Mouse (Mus musculus): ENCODE measurements around the gene Kcnip2.

Gene Kcnip2

GRCm38 (mm10) chr19:45815831-45816405 lies at the start of gene Kcnip2:
Kcnip2 (minus strand) TSS chr19:45816061.
- DNase-seq (ENCODE audit: low spot score in 2 of 2) = peak in 1 of 2 experiments; percentile 53

GRCm38 (mm10) chr19:45855284-45855920 lies 39.5 kb upstream of the Kcnip2 start:
- DNase-seq (ENCODE audit: low spot score in 2 of 2) = no peak

GRCm38 (mm10) chr19:45854521-45854920 lies 38.7 kb upstream of the Kcnip2 start:
- DNase-seq (ENCODE audit: low spot score in 2 of 2) = no peak

GRCm38 (mm10) chr19:45847733-45848093 lies 31.9 kb upstream of the Kcnip2 start:
- no peak for DNase-seq (ENCODE audit: low spot score in 2 of 2)

DNA sequence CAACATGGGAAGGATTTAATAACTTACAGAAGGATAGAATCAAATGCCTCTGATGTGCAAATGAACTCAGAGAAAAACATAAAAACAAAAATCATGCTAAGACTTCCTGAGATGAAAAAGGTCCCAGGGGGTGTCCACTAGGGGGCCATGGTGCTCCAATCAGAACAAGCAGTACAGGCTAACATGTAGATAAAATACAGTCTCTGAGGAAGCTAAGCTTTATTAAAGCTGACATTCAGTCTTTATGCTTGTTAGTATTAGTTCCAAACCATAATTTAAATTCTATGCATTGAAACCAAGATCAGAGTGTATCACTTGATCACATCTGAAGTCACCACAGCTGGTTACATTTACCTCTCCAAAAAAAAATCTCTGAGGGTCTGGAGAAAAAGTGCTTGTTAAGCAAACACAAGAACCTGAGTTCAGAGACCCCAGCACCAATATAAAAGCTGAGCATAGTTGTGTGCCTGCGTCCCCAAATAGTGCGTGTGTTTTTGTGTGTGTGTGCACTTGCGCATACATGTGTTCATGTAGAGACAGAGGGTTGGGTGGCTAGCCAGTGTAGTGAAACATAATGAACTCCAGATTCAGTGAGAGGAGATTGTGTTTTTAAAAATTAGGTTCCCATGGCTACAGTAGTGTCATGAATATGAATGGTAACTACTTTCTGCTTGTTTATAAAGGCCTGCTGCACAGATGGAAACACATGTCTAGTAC lies 31.3 kb upstream of the Kcnip2 start:
- peak in 1 of 2 experiments; percentile 39 for DNase-seq (ENCODE audit: low spot score in 2 of 2)

DNA sequence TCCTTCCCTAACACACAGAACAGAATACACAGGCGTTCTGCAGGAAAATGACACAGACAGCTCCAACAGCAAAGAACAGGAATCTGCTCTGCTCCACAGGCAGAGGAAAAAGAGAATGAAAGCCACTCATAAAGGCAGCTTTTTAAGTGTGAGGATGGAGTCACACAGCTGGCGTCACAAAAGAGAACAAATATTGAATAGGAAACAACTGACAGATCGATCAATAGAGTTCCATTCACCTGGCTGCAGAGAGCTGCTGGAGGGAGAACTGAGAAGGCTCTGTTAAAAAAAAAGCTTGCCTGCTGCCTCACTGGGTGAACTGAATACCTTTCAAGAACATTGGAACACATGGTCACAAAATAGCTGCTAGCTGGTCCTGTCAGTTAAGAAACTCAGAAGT lies 28.3 kb upstream of the Kcnip2 start:
- no peak for DNase-seq (ENCODE audit: low spot score in 2 of 2)

DNA sequence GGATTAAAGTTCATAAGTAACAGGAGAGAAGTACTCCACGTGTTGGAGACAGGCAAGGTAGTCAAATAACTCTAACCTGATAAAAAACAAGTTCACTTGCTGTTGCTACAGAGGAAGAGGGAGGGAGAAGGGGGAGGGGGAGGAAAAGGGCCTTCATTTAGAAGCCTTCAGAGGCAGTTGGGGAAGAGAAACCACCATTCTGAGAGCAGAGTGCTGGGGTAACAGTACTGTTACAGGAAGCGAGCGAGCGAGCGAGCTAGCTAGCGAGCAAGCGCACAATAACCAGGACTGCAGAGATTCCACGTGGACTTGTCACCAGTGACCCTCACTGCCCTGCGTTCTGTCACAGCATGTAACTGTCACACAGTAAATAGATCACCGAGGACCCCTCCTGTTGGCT lies 27.6 kb upstream of the Kcnip2 start:
- no peak for DNase-seq (ENCODE audit: low spot score in 2 of 2)

DNA sequence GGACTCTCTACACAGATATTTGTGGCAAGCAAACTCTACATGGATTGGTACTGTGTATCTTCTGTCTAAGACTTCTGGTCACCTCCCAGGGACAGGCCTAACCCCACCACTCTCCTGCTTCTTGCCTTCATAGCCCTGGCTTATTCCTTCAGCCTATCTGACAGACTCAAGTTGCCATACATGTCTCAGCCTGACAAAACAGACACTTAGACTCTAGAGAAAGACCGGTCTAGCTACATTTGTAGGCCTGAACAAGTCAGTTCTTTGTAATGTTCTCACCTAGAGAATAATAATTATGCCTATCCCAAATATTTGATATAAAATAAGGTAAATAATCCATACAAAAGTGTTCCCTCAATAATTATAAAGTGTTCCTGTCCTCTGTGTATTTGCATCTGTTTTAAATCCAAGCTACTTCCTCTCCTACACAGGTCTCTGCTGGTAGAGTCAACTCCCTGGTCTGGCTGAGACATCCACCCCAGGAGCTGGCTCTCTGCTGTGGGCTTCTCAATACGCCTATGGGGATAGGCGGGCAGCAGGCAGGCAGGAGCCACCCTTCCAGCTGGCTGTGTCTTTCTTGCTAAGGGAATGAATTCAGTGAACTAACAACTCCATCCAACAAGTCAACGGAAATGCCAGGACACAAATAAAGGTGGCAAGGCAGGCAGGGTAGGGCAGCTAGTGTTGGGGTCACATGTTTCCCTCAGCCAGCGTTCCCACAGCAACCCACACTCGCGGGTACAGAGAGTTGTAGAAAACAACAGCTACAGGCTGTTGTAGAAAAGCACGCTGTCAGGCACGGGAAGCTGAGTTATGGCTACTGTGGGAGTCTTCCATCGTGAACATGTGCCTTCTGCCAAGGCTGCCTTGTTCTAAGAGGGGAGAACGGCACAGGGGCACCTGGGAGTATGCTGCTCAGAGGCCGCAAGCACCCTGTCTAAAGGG lies 21.5 kb upstream of the Kcnip2 start:
- DNase-seq (ENCODE audit: low spot score in 2 of 2) = no peak

DNA sequence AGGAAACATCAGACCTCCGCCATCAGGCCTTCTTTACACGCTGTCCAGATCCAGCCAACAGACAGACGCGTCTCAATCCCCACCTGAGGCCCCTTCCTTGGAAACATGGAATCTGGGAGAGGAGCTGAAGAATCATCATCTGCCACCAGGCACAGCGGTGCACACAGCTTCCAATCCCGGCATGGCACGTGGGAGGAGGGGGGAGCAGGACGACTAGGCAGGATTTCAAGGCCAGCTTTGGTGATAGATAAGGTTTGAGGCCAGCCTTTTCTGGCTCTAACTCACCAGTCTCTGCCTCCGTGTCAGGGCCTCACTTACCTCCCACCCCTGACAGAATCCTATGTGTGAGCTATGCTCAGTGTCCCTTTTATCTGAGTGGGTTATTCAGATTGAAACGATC lies 19.6 kb upstream of the Kcnip2 start:
- DNase-seq (ENCODE audit: low spot score in 2 of 2) = no peak

GRCm38 (mm10) chr19:45833665-45834064 lies 17.8 kb upstream of the Kcnip2 start:
- DNase-seq (ENCODE audit: low spot score in 2 of 2) = no peak

DNA sequence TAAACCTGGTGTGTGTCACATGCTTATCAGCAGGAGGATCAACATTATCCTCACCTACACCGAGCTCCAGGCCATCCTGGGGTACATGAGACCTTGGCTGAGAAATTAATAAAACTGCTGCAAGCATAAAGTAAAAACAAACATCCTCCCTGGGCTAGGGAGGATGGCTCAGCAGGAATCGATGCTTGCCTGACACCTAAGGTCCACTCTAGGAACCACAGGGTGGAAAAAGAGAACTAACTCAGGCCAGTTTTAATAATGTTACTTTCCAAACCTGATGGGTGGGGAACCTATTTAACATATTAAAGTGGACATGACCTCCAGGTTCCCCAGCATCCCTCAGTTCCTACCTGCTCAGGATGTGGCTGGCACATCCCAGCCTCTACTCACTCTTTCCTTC lies 14.8 kb upstream of the Kcnip2 start:
- no peak for DNase-seq (ENCODE audit: low spot score in 2 of 2)

- DNase-seq (ENCODE audit: low spot score in 2 of 2) = no peak
Observed at GRCm38 (mm10) chr19:45827736-45828135, 11.9 kb upstream of the Kcnip2 start.

- DNase-seq (ENCODE audit: low spot score in 2 of 2) = no peak
Observed at GRCm38 (mm10) chr19:45827125-45827524, 11.3 kb upstream of the Kcnip2 start.

DNA sequence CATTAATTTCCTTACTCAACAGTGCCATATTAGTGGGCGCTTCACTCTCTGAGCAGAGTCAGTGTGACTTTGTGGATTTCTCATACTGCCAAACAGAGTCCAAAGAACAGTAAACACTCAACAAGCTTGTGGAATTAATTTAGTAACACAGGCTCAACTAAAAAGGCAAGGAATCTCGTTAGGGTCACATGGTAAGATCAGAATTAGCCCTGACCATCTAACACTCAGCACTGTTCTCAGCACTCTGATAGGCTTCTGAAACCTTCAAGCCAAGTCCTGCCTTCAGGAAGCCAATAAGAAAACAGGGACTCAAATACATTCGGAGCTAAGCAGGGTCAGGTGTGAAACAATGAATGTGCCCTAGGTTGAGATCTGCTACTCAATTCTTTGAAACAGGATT lies 10.3 kb upstream of the Kcnip2 start:
- DNase-seq (ENCODE audit: low spot score in 2 of 2) = no peak

- DNase-seq (ENCODE audit: low spot score in 2 of 2) = no peak
Observed at GRCm38 (mm10) chr19:45821832-45822231, 6.0 kb upstream of the Kcnip2 start.

DNA sequence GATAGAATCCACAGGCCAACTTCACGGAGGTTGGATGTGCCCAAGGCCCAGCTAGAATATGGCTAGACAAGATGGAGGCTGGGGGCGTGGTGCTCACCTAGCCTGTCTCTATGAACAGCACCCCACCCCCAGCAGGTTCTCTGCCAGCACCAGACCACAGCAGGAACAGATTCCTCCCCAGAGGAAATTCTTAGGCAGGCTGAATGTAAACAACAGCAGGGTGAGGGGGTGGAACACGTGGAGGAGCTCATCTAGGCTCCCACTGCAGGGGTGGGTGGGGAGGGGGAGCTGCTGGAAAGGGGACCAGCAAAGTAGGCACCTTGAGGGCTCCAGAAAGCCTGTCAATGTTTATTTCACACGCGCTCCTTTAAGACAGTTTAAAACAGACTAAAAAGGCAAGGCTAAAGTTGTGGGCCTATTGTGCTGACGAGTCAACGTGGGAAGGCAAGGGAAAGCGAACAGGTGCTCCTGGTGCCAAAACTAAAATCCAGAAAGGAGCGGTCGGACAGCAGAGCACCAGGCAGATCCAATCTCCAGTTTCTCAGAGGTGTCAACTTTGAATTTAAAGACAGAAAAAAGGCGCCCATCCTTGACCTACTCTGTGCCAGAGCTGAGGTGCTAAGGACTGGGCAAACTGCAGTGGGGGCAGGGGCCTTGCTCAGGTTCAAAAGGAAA lies 2.1 kb upstream of the Kcnip2 start:
- peak in 1 of 2 experiments; percentile 63 for DNase-seq (ENCODE audit: low spot score in 2 of 2)

GRCm38 (mm10) chr19:45816727-45817126 lies 866 bp upstream of the Kcnip2 start:
- no peak for DNase-seq (ENCODE audit: low spot score in 2 of 2)

DNA sequence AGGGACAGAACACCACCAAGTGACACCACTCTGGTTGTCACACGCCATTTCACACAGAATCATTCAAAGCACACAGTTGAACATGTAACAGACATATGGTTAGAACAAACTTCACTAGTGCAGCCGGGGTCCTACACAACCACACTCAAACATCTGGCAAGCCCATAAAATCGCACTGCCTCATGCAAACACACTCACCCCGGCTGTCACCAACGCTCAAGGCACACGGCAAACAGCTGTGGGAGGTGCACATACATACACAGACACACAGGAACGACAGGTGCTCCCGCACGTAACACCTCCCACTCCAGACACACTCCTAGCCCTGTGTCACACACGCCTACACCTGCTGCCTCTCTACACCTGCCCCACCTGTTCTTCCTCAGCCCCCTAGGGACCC lies 691 bp downstream of the Kcnip2 start:
- peak in 1 of 2 experiments; percentile 44 for DNase-seq (ENCODE audit: low spot score in 2 of 2)

DNA sequence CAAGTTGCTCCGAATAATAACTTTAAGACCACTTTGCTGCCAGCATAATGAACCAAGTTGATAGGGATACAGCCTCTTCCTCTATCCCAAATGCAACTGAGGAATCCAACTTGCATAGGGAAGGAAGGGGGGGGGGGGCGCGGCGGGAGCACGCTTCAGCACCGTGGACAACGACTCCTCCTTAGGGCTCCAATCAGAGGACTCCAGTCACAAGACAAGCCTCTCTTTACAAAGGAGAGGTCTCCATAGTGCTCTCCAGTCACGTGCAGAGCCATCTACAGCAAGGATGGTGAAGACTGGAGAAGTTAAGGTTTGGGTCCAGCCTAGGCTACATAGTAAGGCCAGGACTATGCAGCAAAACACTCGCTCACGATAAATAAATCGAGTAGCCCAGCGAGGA lies 2.1 kb downstream of the Kcnip2 start:
- DNase-seq (ENCODE audit: low spot score in 2 of 2) = no peak

- DNase-seq (ENCODE audit: low spot score in 2 of 2) = peak in 1 of 2 experiments; percentile 93
Observed at GRCm38 (mm10) chr19:45813263-45813662, 2.6 kb downstream of the Kcnip2 start.

- no peak for DNase-seq (ENCODE audit: low spot score in 2 of 2)
Observed at GRCm38 (mm10) chr19:45812673-45813252, 3.1 kb downstream of the Kcnip2 start.

Data from left cerebral cortex, adult 9 months (tissue).